Mouse (Mus musculus): ENCODE results near the gene Gm7544. TPM values are rescaled to one million over a fixed set of nuclear protein-coding genes. Genes with fewer than 3 reads are reported as not detected.
"Not testable (repeated sequence)": the region's sequence is repeated elsewhere in the genome, so short reads cannot be mapped to it uniquely, and the experiment has no call there.

The Gm7544 gene
- total and polyA plus RNA-seq, 3 experiments, result not detected

GRCm38 (mm10) chr1:82946029-82946428, 9.8 kb downstream of the Gm7544 start:
- H3K4me3 ChIP-seq (replicated peaks in 1 of 3; ENCODE audit: low read depth in 2 of 3, low read length in 2 of 3, poor library complexity in 1 of 3); H3K27ac ChIP-seq (ENCODE audit: insufficient read depth, low read depth): not testable (repeated sequence)
- TF ChIP-seq USF2 (conservative IDR thresholded peaks at IDR 0.05; ENCODE audit: low read depth, low read length) (0 out of 2 replicates have a peak, but pooled peaks have one; percentile 26), USF1 (IDR thresholded peaks at IDR 0.05; ENCODE audit: low read depth, low read length) (peak; percentile 18; the same call in 1 of the 2 replicates), CTCF (conservative IDR thresholded peaks at IDR 0.05 in 1 of 2, IDR thresholded peaks at IDR 0.05 in 1 of 2; ENCODE audit: low read depth in 2 of 2, low read length in 2 of 2) (peak in 1 of 2 experiments; percentile 2; a peak in 1 of 4 replicates)

GRCm38 (mm10) chr1:82943295-82943694, 12.5 kb downstream of the Gm7544 start, which contains the start of gene A030003K21Rik:
Gene A030003K21Rik (minus strand): TSS chr1:82943388.
- H3K4me3 ChIP-seq (replicated peaks in 1 of 3; ENCODE audit: low read depth in 2 of 3, low read length in 2 of 3, poor library complexity in 1 of 3); in situ Hi-C loops (cut with MboI; ENCODE audit: low pct_ligation_motif_present, low pct_unique_long_range_greater_than_20kb, low sequenced_read_pairs); dilution Hi-C loops (cut with MboI; ENCODE audit: extremely low pct_ligation_motif_present, extremely low pct_unique_long_range_greater_than_20kb, low sequenced_read_pairs): not testable (repeated sequence)

More at GRCm38 (mm10) chr1:82946029-82946428, 9.8 kb downstream of the Gm7544 start:
- dilution Hi-C loops (cut with MboI; ENCODE audit: extremely low pct_ligation_motif_present, extremely low pct_unique_long_range_greater_than_20kb, low sequenced_read_pairs); in situ Hi-C loops (cut with MboI; ENCODE audit: low pct_ligation_motif_present, low pct_unique_long_range_greater_than_20kb, low sequenced_read_pairs); H3K9me3 ChIP-seq (replicated peaks; ENCODE audit: low read length); H3K79me2 ChIP-seq (replicated peaks; ENCODE audit: control insufficient read depth, extremely low read depth, insufficient read depth, poor library complexity, severe bottlenecking); H3K27me3 ChIP-seq (replicated peaks); H3K9ac ChIP-seq (ENCODE audit: insufficient read depth, low read depth); H3K4me1 ChIP-seq (ENCODE audit: control insufficient read depth in 1 of 2, insufficient read depth in 2 of 2); DNase-seq (ENCODE audit: extremely low read depth); H3K36me3 ChIP-seq (replicated peaks in 1 of 2; ENCODE audit: control insufficient read depth in 1 of 2, insufficient read depth in 1 of 2, low read length in 1 of 2); H3K4me2 ChIP-seq (ENCODE audit: insufficient read depth, low read depth, poor library complexity, severe bottlenecking): not testable (repeated sequence)

GRCm38 (mm10) chr1:82942505-82942904, 13.3 kb downstream of the Gm7544 start:
- H3K4me1 ChIP-seq (ENCODE audit: control insufficient read depth in 1 of 2, insufficient read depth in 2 of 2); H3K9me3 ChIP-seq (replicated peaks; ENCODE audit: low read length); DNase-seq (ENCODE audit: extremely low read depth); H3K27ac ChIP-seq (ENCODE audit: insufficient read depth, low read depth); H3K9ac ChIP-seq (ENCODE audit: insufficient read depth, low read depth); H3K36me3 ChIP-seq (replicated peaks in 1 of 2; ENCODE audit: control insufficient read depth in 1 of 2, insufficient read depth in 1 of 2, low read length in 1 of 2); H3K4me3 ChIP-seq (replicated peaks in 1 of 3; ENCODE audit: low read depth in 2 of 3, low read length in 2 of 3, poor library complexity in 1 of 3); H3K4me2 ChIP-seq (ENCODE audit: insufficient read depth, low read depth, poor library complexity, severe bottlenecking); H3K79me2 ChIP-seq (replicated peaks; ENCODE audit: control insufficient read depth, extremely low read depth, insufficient read depth, poor library complexity, severe bottlenecking); in situ Hi-C loops (cut with MboI; ENCODE audit: low pct_ligation_motif_present, low pct_unique_long_range_greater_than_20kb, low sequenced_read_pairs); H3K27me3 ChIP-seq (replicated peaks); dilution Hi-C loops (cut with MboI; ENCODE audit: extremely low pct_ligation_motif_present, extremely low pct_unique_long_range_greater_than_20kb, low sequenced_read_pairs): not testable (repeated sequence)

More at GRCm38 (mm10) chr1:82943295-82943694, 12.5 kb downstream of the Gm7544 start, which contains the start of gene A030003K21Rik:
- H3K36me3 ChIP-seq (replicated peaks in 1 of 2; ENCODE audit: control insufficient read depth in 1 of 2, insufficient read depth in 1 of 2, low read length in 1 of 2); H3K4me1 ChIP-seq (ENCODE audit: control insufficient read depth in 1 of 2, insufficient read depth in 2 of 2); H3K79me2 ChIP-seq (replicated peaks; ENCODE audit: control insufficient read depth, extremely low read depth, insufficient read depth, poor library complexity, severe bottlenecking); H3K27me3 ChIP-seq (replicated peaks); H3K9me3 ChIP-seq (replicated peaks; ENCODE audit: low read length); H3K27ac ChIP-seq (ENCODE audit: insufficient read depth, low read depth); DNase-seq (ENCODE audit: extremely low read depth); H3K9ac ChIP-seq (ENCODE audit: insufficient read depth, low read depth); H3K4me2 ChIP-seq (ENCODE audit: insufficient read depth, low read depth, poor library complexity, severe bottlenecking): not testable (repeated sequence)

GRCm38 (mm10) chr1:82938666-82939065, 17.1 kb downstream of the Gm7544 start:
- Histone ChIP-seq H3K4me1 (ENCODE audit: control insufficient read depth in 1 of 2, insufficient read depth in 2 of 2) (no peaks in the 10 kb centered on the region), H3K4me3 (replicated peaks in 1 of 3; ENCODE audit: low read depth in 2 of 3, low read length in 2 of 3, poor library complexity in 1 of 3) (no peak overlapping the region), H3K27ac (ENCODE audit: insufficient read depth, low read depth) (no peak overlapping the region), H3K79me2 (replicated peaks; ENCODE audit: control insufficient read depth, extremely low read depth, insufficient read depth, poor library complexity, severe bottlenecking) (no peaks in the 10 kb centered on the region), H3K9ac (ENCODE audit: insufficient read depth, low read depth) (no peak overlapping the region), H3K27me3 (replicated peaks) (no peaks in the 10 kb centered on the region), H3K36me3 (replicated peaks in 1 of 2; ENCODE audit: control insufficient read depth in 1 of 2, insufficient read depth in 1 of 2, low read length in 1 of 2) (no peaks in the 10 kb centered on the region), H3K9me3 (replicated peaks; ENCODE audit: low read length) (no peaks in the 10 kb centered on the region), H3K4me2 (ENCODE audit: insufficient read depth, low read depth, poor library complexity, severe bottlenecking) (no peak overlapping the region)
- TF ChIP-seq TCF12 (IDR thresholded peaks at IDR 0.05; ENCODE audit: low read depth, low read length) (no peak), MYC (IDR thresholded peaks at IDR 0.05; ENCODE audit: low read depth, low read length) (no peak), PAX5 (IDR thresholded peaks at IDR 0.05; ENCODE audit: low read length) (no peak), ZKSCAN1 (IDR thresholded peaks at IDR 0.05; ENCODE audit: borderline replicate concordance, low read depth, low read length) (no peak), HCFC1 (IDR thresholded peaks at IDR 0.05; ENCODE audit: low read depth, low read length) (no peak), NRF1 (IDR thresholded peaks at IDR 0.05; ENCODE audit: low read depth, low read length) (no peak), SIN3A (IDR thresholded peaks at IDR 0.05; ENCODE audit: low read length) (no peak)
- DNase-seq (ENCODE audit: extremely low read depth), result no peak
- in situ Hi-C loops (cut with MboI; ENCODE audit: low pct_ligation_motif_present, low pct_unique_long_range_greater_than_20kb, low sequenced_read_pairs) (no loop called here), dilution Hi-C loops (cut with MboI; ENCODE audit: extremely low pct_ligation_motif_present, extremely low pct_unique_long_range_greater_than_20kb, low sequenced_read_pairs) (no loop called here)

DNA sequence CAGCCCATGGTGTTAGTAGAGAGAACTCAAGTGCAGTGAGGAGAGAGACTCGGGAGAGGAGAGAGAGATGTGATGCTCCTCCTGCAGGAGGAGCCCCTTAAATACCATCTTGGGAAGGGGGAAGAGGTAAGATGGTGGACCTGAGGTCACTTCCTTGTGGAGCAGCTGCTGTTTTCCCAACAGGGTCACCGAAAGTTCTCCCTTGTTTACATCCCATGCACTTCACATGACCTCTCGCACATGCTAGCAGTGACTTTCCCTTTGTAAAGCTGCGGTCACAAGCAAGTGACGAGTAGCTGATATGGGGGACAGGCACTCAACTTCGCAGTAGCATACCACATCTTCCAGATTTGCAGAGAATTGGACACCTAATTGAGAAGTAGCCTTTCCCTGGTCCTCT, 24.5 kb downstream of the Gm7544 start, which contains the start of gene Gm6217:
Gene Gm6217 (minus strand): TSS at position 74 of the 400 bp plus-strand sequence.
- H3K4me3 ChIP-seq (replicated peaks in 1 of 3; ENCODE audit: low read depth in 2 of 3, low read length in 2 of 3, poor library complexity in 1 of 3); H3K27ac ChIP-seq (ENCODE audit: insufficient read depth, low read depth); H3K9me3 ChIP-seq (replicated peaks; ENCODE audit: low read length); H3K9ac ChIP-seq (ENCODE audit: insufficient read depth, low read depth); dilution Hi-C loops (cut with MboI; ENCODE audit: extremely low pct_ligation_motif_present, extremely low pct_unique_long_range_greater_than_20kb, low sequenced_read_pairs); DNase-seq (ENCODE audit: extremely low read depth); H3K36me3 ChIP-seq (replicated peaks in 1 of 2; ENCODE audit: control insufficient read depth in 1 of 2, insufficient read depth in 1 of 2, low read length in 1 of 2); H3K4me1 ChIP-seq (ENCODE audit: control insufficient read depth in 1 of 2, insufficient read depth in 2 of 2); H3K79me2 ChIP-seq (replicated peaks; ENCODE audit: control insufficient read depth, extremely low read depth, insufficient read depth, poor library complexity, severe bottlenecking); H3K27me3 ChIP-seq (replicated peaks); H3K4me2 ChIP-seq (ENCODE audit: insufficient read depth, low read depth, poor library complexity, severe bottlenecking); in situ Hi-C loops (cut with MboI; ENCODE audit: low pct_ligation_motif_present, low pct_unique_long_range_greater_than_20kb, low sequenced_read_pairs): not testable (repeated sequence)

Data from CH12.LX (cell line).